Mouse (Mus musculus): ENCODE measurements around the gene Tmem156.

Tmem156 gene

DNA sequence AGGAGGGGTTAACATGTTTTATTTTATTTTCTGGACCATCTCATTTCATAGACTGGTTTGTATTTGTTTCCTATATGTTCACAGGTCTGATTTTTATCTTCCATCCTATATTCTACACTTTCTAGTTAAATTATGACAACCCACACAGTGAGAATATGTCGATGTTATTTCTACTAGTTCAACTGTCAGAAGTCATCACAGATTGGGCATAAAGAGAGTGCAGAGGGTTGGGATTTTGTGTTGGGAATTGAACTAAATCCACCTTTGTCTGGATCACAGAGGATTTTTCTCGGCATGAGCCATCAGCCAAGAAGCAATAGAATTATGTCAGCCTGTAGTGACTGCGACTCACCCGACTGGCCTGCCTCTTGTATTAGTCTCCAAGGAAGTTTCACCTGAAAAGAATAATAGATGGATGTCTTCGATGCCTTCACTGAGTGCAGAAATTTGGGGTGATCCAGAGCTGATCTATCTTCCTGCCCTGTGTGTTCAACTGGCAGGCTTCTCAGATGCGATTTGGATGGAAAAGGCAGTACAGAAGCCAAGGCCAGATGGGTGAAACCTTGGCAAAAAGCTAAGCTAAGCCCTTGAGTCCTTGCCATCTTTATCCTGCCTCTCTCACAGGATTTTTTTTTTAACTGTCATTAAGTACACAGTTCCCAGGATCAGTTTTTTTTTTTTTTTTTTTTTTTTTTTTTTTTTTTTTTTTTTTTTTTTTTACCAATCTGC, 46.1 kb downstream of the Tmem156 start:
- no peak for DNase-seq

- DNase-seq: no peak
Observed at GRCm38 (mm10) chr5:65043407-65043895, 48.5 kb downstream of the Tmem156 start.

GRCm38 (mm10) chr5:65040463-65040862, 51.5 kb downstream of the Tmem156 start:
- DNase-seq: no peak

DNA sequence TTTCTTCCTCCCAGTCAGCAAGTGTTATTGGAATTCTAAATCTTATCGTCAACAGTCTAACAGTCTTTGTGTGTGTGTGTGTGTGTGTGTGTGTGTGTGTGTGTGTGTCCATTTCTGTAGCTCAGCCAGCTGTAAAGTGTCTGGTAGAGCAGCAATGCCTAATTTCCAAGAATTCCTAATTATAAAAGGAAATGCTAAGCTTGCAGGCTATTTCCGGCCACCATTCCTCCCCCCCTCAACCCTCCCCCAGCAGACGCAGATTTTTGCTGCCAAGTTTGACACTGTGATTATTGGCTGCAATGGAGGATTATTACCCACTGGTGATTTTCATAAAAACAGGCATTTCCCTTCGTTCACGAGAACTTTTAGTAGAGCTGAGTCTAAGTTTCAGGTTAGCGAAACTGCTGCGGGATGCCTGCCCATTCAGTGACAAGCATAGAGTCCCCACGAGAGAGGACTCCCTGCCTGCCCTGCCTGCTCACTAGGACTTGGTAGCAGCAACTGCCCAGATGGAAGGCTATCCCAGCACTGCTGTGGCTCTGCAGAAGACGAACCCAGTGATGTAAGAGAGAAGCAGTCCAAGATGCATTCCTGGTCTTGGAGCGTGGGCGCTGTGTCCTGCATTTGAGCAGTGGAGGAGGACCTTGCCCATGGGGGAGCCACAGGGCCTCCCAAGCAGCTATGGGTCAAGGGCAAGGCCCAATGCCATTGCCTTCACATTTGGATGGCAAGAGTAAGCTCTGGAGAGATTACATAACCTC, 52.9 kb downstream of the Tmem156 start:
- no peak for DNase-seq

- peak; percentile 17 to 30 for DNase-seq
Observed at GRCm38 (mm10) chr5:65038305-65038704, 53.6 kb downstream of the Tmem156 start.

GRCm38 (mm10) chr5:65036597-65036996, 55.3 kb downstream of the Tmem156 start:
- DNase-seq: no peak

DNA sequence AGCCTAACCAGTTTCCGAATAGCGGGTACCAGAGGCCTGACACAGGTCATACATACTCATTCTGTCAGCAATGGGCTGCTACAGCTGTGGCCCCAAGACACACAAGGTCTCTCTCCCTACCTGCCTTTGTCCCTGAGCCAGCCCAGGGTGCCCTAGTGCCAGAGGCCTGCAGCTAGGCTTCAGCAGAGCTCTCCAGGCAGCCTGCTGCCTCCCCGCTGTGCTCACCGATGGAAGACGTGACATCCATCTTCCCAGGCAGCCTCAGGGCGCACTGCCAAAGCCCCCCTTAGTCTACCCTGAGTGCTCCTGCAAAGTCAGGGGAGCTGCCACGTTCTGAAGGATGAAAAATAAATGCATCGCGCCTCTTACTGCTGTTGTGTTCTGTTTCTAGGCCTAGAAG, 63.9 kb downstream of the Tmem156 start:
- no peak for DNase-seq

DNA sequence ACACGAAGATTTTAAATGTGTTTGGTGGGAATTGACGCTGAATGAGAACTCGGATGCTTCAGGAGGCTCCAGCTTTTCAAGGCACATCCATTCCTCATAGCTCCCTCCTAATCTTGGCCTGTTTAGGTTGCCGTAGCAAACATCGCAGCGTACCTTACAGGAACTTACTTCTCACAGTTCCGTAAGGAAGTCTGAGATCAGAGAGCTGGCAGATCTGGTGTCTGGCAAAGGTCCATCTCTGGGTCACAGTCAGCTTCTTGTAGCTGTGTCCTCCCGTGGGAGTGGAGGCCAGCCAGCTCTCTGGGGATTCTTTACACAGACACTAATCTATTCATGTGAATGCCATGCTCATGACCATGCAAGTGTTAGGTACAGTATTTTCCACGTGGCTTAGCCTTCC, 65.2 kb downstream of the Tmem156 start:
- DNase-seq: no peak

GRCm38 (mm10) chr5:65025916-65026315, 66.0 kb downstream of the Tmem156 start:
- DNase-seq: peak in 1 of 2 experiments; percentile 28

- no peak for DNase-seq
Observed at GRCm38 (mm10) chr5:65024641-65025040, 67.3 kb downstream of the Tmem156 start.

GRCm38 (mm10) chr5:65022006-65022405, 69.9 kb downstream of the Tmem156 start:
- DNase-seq: no peak

- DNase-seq: peak; percentile 41 to 63
Observed at GRCm38 (mm10) chr5:65019823-65020222, 72.1 kb downstream of the Tmem156 start.

DNA sequence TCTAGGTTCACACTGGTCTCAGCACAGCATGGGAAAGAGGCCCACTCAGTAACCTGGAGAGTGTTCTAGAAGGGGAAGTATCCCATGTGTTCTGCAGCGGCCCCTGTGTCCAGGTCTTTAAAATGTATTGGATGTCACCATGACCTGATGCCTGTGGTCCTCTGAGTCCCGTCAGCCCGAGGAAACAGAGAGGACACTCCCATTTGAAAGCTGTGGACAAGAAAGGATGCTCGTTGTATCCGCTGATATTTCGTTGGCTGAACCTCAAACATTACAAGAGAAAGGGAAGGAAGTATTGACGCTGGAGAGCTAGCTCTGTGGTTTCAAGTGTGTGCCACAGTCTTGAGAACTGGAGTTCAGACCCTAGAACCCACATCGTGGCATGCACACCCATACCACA, 72.8 kb downstream of the Tmem156 start:
- DNase-seq: no peak

DNA sequence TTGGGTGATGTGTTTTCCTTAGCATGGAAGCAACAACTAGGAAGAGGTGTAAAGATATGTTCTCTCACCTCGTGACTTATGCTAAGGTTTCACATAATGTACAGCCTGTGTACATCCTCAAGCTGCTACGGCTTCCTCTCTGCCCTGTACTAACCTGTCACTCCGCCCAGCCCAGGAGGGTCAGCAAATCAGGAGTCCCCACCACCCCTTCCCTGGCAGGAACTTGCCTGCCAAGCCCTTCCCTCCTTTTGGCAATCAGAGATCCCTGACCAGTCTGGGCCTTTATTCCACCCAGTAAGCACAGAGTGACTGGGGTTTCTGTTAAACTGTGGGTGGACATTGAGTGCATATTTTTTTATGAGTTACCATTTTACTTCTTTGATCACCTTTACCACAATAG, 76.4 kb downstream of the Tmem156 start:
- no peak for DNase-seq

DNA sequence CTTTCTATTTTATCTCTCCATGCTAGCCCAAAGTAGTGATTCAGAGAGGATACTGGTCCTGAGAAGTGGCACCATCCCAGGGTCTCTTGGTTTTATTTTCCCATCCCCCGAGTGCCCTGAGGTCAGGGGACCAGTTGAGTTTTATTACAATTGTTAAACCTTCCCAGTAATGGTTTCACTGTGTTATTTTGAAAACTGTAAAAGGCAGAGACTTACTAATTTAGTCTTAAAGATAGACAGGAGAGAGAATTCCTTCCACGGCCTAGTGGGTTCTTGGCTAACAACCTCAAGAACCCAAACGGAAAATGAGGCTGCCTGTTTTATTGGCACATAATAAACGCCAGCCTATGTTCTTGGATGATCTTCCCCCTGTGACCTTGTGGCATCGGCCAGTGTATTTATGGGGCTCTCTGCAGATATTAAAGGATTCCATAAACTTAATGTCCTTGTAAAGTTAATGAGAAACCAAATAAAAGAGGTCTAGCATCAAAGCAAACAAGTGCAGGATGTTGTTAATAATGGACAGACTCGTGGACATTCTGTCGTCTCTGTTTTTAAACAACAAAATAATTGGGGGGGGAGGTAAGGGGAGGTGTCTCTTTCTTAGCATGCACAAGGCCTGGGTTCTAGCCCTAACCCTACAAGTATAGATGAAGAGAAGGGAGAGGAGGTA, 79.9 kb downstream of the Tmem156 start:
- no peak for DNase-seq

GRCm38 (mm10) chr5:65006011-65006491, 85.9 kb downstream of the Tmem156 start:
- DNase-seq: no peak

DNA sequence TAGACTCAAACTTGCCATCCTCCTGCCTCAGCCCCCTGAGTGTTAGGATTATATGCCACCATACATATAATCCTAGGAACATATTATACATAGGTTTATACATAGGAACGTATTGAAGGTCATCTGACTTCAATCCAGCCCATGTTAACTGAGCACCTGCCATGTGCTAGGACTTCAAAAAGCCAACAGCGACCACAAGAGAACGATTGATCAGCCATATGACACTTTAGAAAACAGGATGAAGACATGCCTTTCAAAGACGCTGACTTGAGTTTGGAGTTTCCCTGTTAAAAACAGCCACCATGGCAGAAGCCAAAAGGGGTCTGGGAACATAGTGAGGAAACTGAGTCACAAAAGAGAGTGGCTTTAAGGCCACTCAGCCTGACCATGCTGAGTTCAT, 86.7 kb downstream of the Tmem156 start:
- DNase-seq: no peak

All from lung, adult 18-20 months (tissue).